Mouse (Mus musculus) brain, embryonic 18.5 days (tissue): ENCODE data around the gene Nop2.
A peak's percentile ranks its signal among the peaks of the same experiment; 100 is the strongest.

Experiments
- DNase-seq: peaks from one replicate; pipeline ENCODE4 v3.0.0-alpha.2; 2012; ENCODE audit warnings: low read depth, low spot score

Gene Nop2

DNA sequence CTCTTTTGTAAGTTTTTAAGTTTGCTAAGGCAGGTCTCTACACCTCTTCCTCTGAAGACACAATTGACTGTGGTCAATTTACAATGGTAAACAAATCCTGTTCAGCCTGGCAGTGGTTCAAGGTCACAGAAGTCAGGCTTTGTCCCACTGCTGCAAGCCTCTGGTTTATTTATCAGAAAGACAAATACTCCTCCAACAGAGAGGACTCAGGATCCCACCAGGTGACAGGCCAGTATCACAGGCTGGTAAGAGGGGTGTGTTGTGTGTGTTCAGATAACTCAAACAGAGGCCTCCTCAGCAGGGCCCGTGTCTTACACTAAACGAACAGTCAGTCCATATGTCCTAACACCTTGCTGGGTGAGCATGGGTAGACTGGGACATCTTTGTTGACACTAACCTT, 40.8 kb downstream of the Nop2 start:
- no peak for DNase-seq

DNA sequence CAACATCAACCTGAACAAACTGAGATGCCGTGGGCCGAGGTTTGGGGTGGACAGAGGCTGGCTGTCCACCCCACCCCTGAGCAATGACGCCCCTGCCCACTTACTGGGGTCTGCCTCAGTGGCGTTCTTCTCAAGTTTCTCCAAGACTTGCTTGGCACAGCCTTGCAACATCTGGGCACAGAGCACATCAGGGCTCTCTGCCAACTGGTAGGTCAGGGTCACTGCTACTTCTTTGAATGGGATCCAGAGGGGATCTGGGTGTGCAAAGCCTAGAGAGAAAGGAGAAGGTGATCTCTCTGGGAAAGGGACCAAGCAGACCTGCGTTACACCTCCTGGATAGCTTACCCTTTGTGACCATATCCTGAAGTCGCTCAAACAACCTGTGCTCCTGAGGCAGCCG, 41.5 kb downstream of the Nop2 start:
- DNase-seq: no peak

DNA sequence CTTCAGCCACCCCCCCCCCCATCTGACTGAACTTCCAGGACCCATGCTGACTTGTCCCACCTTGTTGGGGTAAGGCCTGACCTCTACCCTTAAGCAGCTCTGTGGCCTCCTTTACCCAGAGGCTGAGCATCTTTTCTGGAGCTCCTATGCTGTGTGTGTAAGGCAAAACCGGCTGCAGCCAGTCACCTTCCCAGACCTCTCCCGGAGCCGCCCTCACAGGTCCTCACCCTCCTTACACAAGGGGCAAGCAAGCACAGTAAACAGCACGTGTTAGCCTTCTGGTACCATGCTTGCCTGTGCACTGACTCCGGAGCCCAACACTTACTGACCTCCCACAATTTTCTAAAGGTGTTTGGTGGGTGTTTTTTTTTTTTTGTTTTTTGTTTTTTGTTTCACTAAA, 43.8 kb downstream of the Nop2 start:
- no peak for DNase-seq

DNA sequence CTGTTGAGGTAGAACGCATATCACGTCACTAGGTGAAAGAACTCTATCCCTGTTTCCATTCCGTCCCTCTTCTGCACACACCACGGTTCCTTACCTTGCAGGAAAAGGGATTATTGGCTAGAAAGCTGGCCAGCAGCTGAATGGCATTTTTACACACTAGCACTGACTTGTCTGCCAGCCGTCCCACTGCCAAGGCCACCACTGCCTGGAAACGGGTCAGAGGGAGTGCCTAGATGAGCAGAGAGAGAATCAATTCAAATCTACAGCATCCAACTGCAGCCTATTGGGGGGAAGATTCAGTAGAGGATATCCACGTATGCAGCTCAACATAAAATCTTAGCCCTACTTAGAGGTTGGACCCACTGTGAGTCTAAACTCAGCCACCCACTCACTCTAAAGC, 47.9 kb downstream of the Nop2 start:
- DNase-seq: no peak

DNA sequence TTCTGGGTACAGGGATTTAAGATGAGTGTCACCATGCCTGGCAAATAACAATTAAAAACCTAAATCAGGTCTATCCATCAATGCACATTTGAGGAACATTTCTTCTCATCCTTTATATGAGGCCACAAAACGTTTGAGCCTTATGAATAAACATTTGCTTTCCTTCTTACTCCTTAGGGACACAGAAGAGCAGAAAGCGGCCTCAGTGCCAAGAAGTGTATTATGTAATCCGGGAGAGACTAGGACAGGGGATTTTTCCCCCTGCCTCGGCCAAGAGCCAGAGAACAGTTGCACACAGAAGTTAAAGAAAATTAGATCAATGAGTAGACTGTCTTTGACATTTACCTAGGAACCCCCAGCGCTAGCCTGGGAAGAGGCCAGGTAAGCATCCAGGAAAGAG, 50.4 kb downstream of the Nop2 start:
- DNase-seq: no peak

DNA sequence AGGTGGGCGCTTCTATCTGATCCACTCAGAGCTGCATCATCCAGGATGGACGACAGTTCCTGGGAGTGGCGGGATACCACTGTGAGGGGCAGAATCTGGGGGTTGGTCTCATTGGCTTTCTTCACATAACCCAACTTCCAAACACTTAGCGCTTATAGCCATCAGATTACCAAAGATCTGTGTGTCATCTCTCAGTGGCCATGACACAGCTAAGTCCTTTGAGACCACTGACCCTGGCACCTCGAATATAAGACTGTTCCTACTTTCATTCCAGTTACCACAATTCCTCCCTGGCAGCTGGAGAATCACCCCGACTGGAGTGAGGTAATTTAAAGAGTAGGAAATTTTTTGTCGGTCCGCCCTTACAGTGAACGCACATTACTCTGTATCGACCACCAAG, 54.5 kb downstream of the Nop2 start:
- no peak for DNase-seq

DNA sequence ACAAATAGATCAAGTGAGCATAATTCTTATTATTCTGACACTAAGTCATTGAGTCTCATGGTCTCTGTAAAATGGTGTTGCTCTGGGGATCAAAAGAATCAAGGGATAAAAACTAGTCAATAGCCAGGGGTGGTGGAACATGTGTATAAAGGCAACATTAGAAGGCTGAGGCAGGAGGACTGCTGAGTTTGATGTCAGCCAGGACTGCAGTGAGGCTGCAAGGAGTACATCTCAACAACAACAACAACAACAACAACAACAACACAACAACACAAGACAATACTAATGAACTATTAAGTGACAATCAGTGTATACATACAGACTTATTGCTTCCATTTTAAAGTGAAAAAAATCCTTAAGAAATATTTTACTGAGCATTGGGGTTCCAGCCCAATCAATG, 59.1 kb downstream of the Nop2 start:
- DNase-seq: no peak

DNA sequence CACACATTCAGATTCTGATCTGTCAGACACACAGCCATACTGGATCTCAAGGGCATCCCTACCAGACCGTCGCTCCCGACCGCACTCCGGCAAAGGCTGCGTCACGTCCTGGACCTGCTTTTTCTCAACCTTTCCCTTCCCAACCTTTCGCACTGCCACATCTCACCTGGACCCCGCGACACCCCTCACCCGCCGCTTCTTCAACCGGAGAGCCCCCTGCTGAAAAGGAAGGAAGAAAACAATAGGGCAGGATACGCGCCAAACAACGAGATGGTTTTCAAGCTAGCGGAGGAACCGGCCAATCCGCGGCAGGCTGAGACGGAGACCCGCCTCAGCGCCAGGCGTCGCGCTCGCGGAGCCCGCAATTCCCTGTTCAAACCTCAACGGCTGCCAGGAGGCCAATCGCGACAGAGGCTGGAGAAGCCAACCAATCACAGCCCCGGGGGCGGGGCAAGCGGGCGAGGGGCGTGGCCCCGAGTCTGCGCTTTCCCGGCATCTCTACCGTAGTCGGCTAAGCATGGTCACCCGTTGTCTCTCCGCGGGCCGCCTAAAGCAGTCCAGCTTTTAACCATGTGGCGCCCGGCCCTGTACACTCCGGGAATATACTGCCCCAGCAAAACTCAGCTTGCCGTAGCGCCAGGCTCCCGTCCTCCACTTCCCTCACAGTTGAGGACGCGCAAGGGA, 59.8 kb downstream of the Nop2 start, which contains the start of the genes Ncapd2 and Mrpl51:
Ncapd2 (minus strand) TSS at position 370 of the 684 bp plus-strand sequence.
Mrpl51 (plus strand) TSS at position 470 of the 684 bp plus-strand sequence.
- DNase-seq: peak; percentile 95

DNA sequence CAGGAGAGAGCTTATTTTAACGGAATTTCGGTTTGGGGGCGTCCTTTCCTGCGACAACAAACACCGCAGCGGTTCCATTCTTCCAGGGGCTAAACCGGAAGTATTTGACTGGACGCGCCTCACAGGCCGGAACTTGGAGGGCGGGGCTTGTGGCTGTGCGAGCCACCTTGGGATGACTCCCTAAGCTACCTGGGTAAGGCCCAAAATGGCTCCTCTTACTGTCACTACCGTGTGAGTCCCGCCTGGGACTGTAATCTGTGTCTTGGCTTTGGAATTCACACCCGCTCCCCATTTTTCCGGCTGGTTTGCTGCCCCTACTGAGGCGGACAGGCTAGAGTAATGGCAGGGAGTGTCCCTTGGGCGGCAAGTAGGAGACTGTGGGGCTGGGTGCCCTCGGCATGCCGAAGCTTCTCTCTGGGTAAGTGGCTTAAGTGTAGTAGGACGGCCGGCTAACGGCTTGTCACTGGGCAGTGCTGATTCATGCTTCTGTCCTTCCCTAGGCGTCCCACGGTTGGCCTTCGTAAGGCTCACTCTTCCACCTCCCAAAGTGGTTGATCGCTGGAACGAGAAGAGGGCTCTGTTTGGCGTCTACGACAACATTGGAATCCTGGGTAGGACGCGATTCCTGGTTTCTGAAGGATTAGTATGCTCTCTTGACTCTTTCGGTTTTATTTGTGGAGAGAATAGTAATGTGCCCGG, 60.5 kb downstream of the Nop2 start:
- DNase-seq: peak; percentile 84

DNA sequence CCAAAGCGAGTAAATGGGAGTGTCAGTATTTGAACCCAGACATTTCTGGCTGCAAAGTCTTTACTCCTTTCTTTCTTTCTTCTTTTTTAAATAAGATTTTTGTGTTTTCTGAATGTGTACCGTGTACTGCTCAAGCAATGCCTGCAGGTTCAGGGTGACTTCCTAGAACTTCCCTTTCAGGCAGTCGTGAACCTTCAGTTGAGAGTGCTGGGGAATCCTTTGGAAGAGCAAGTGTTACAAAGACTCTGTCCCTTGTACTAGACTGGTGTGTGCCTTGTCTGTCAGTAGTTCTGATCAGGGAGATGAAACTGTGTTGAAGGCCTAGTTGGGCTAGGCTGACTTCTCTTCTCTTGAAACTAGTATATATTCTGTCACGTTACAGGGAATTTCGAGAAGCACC, 61.1 kb downstream of the Nop2 start:
- DNase-seq: no peak

DNA sequence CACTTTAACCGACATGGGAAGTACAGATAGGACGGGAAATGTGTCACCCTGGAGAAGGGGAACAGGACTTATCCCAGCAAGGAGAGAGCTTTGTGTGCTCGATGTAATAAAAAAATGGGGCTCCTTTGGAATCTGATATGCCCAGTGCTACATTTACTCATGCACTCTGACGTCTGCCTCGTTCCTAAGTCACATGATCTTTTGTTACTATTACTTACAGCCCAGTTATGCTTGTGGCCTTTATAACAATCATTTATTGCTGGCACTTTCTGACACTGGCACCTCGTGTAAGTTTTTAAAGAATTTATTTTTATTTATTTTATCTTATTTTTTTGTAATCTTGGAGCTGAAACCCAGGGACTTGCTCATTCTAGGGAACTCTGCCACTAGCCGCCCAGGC, 61.7 kb downstream of the Nop2 start:
- DNase-seq: no peak
